Mouse (Mus musculus) stomach, postnatal 0 days (tissue): ENCODE data around the gene Stpg4. TPM values are rescaled to one million over a fixed set of nuclear protein-coding genes. Genes with fewer than 3 reads are reported as not detected.

Experiments
- ATAC-seq: fragments of 200-750 bp; cut with Nextera tagmentation; 2 replicates; pipeline ENCODE4 v1.8.0; 2017; ENCODE audit not compliant: low FRiP score, low TSS enrichment
- DNase-seq: peaks from one replicate; pipeline ENCODE4 v3.0.0-alpha.2; 2016; ENCODE audit warnings: low spot score
- H3K27ac ChIP-seq: fragments of 300-500 bp; sonication (generic); replicated peaks from 2 replicates; pipeline ENCODE4 v1.5.1; 2014; ENCODE audit warnings: mild to moderate bottlenecking, control low read depth
- H3K27me3 ChIP-seq: fragments of 300-500 bp; sonication (generic); 2 replicates; pipeline ENCODE4 v1.6.1; 2014; ENCODE audit warnings: low read length; ENCODE audit not compliant: control insufficient read depth, insufficient read depth
- H3K36me3 ChIP-seq: fragments of 300-500 bp; sonication (generic); 2 replicates; pipeline ENCODE4 v1.6.1; 2014; ENCODE audit warnings: low read length, mixed read lengths; ENCODE audit not compliant: control insufficient read depth, insufficient read depth
- H3K4me1 ChIP-seq: fragments of 300-500 bp; sonication (generic); replicated peaks from 2 replicates; pipeline ENCODE4 v1.6.1; 2014; ENCODE audit warnings: antibody characterized with exemption; ENCODE audit not compliant: control insufficient read depth, insufficient read depth
- H3K4me2 ChIP-seq: fragments of 300-500 bp; sonication (generic); replicated peaks from 2 replicates; pipeline ENCODE4 v1.6.1; 2014; ENCODE audit warnings: low read depth, mild to moderate bottlenecking, control low read depth, moderate library complexity
- H3K4me3 ChIP-seq: fragments of 300-500 bp; sonication (generic); 2 replicates; pipeline ENCODE4 v1.5.1; 2014; ENCODE audit warnings: low read depth, low read length, control low read depth
- H3K9ac ChIP-seq: fragments of 300-500 bp; sonication (generic); 2 replicates; pipeline ENCODE4 v1.6.1; 2014; ENCODE audit warnings: mild to moderate bottlenecking, low read length, control low read depth, mixed read lengths
- H3K9me3 ChIP-seq: fragments of 300-500 bp; sonication (generic); 2 replicates; pipeline ENCODE4 v1.6.1; 2016; ENCODE audit warnings: low read length; ENCODE audit not compliant: control insufficient read depth
- CTCF ChIP-seq: IDR thresholded peaks from 2 replicates; pipeline ENCODE4 v1.5.1; 2016; ENCODE audit warnings: antibody characterized with exemption, low read depth, mild to moderate bottlenecking, moderate library complexity
- EP300 ChIP-seq: optimal IDR thresholded peaks from 2 replicates; pipeline ENCODE3; 2016; ENCODE audit warnings: antibody characterized with exemption
- WGBS: fragments of 180-500 bp; shearing (Covaris S2); extraction: QIAGEN DNeasy Blood & Tissue Kit; methylation state at CpG from one replicate; pipeline ENCODE4 v1.1.7; 2014; 5-methylcytosine and 5-hydroxymethylcytosine counted together
- polyA plus RNA-seq: library from polyadenylated mRNA; unstranded; fragments of >200 nt; fragmentation: Nextera tagmentation; extraction: Ambion mirVana; gene quantifications from 2 replicates; pipeline ENCODE4 v1.2.1, GENCODE M21; 2015

Gene Stpg4
- polyA plus RNA-seq, 1 experiment from 2014 or later: not detected

DNA sequence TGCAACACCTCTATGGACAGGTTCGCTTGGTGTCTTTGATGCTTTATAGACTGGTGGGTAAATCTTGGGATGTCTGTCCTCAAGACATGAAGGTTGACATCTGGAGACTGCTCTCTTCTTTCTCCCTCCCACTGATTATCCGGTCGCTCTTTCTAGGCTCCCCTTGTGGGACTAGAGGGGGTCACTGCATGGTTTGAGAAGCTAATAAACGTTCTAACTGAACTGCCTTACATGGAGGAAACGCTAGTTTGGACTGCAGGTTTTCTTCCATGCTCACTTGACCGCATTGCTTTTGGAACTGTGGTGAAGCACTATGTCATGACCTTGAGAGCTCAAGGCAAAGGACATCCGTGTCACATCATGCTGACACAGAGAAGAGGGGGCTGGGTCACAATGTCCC is 25.8 kb upstream of the Stpg4 start:
- Histone ChIP-seq H3K9ac (no peak overlapping the region), H3K4me2 (no peak overlapping the region), H3K4me1 (no peaks in the 10 kb centered on the region), H3K4me3 (no peak overlapping the region), H3K27me3 (no peaks in the 10 kb centered on the region), H3K9me3 (no peaks in the 10 kb centered on the region), H3K36me3 (no peaks in the 10 kb centered on the region), H3K27ac (no peak overlapping the region)
- WGBS: 88% methylated on average over 7 of the region's 7 CpGs
- DNase-seq (no peak), ATAC-seq (no peak)
- TF ChIP-seq EP300 (no peak), CTCF (no peak)

DNA sequence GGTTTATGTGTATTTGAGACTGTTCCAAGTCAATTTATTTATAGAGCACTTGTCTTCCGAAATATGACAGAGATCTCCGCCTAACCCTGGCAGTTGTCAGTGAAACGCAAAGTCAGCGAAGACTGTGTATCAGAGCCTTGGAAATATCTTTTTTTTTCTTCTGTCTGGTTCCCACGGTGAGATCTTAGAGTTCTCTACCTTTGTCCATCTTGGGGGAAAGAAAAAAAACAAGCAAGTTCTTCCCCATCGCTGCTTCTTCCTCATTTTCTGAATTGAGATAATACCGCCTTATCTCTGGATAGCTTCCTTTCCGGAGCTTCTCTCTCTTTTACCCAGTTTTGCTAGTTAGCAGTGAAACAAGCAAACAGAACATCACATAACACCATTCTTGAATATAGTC is 21.3 kb upstream of the Stpg4 start:
- Histone ChIP-seq H3K36me3 (no peaks in the 10 kb centered on the region), H3K27ac (no peak overlapping the region), H3K27me3 (no peaks in the 10 kb centered on the region), H3K4me3 (no peak overlapping the region), H3K9me3 (no peaks in the 10 kb centered on the region), H3K4me1 (no peaks in the 10 kb centered on the region; the same call in 1 of the 2 replicates), H3K9ac (no peak overlapping the region), H3K4me2 (no peak overlapping the region)
- TF ChIP-seq EP300 (no peak), CTCF (no peak)
- ATAC-seq (no peak), DNase-seq (no peak)
- 79% methylated on average over 8 of the region's 8 CpGs for whole genome bisulfite sequencing

DNA sequence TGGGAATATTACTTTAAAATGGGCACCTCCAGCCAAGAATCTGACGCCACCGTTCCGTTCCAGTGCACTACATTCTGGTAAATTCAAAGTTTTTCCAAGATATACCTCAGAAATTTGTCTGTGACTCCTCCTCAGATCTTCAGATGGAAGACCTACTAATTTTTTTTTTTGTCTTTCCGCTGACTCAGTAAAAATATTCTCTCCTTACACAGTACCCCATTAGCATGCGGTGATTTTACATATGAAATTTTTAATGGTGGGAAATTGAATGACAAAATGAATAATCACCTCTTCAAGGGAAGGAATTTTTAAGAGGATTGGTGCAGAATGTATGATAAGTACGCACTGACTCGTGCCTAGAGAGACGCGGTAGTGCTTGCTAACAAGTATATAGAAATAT is 20.8 kb upstream of the Stpg4 start:
- ATAC-seq (no peak), DNase-seq (no peak)
- 0 out of 2 replicates have a peak, but pooled peaks cover 2% of the 10 kb centered on the region for H3K36me3 ChIP-seq
- H3K4me2 ChIP-seq: no peak overlapping the region
- TF ChIP-seq CTCF: no peak
- no peak overlapping the region for H3K4me3 ChIP-seq
- H3K9ac ChIP-seq: no peak overlapping the region
- no peaks in the 10 kb centered on the region for H3K9me3 ChIP-seq
- H3K4me1 ChIP-seq: no peaks in the 10 kb centered on the region; the same call in 1 of the 2 replicates
- H3K27ac ChIP-seq: no peak overlapping the region
- H3K27me3 ChIP-seq: no peaks in the 10 kb centered on the region
- WGBS: 88% methylated on average over 9 of the region's 9 CpGs

DNA sequence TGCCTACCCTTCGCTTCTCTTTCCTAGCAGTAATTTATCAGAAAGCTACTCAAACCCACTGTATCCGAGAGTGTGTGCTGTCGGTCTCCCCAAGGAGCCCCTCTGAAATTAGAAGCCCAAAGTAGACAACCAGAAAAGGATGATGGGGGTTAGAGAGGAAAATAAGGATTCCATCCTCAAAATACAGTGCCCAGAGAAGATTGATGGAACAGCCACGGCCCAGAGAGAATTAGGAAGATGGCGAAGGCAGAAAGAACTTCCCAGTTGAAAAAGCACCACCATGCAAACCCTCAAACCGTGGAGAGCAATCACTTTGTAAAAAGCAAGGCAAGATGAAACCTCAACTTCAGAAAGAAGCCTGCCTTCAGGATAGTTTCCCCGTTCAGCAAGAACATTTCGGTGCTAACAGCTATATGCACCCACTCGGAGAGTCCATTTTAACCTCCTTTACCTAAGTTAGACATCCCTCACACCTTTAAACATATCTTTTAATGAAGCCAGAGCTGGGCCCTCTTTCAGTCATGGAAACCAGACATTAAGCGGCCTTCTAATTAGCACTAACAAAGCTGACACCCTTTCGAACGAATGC is 20.2 kb upstream of the Stpg4 start:
- peak overlapping the region; percentile 78 for H3K4me2 ChIP-seq
- TF ChIP-seq EP300 (no peak), CTCF (no peak)
- H3K9ac ChIP-seq: peak overlapping the region; percentile 74
- DNase-seq (no peak), ATAC-seq (no peak)
- peak overlapping the region; percentile 97 for H3K4me3 ChIP-seq
- 61% methylated on average over 12 of the region's 12 CpGs for WGBS
- no peaks in the 10 kb centered on the region; the same call in 1 of the 2 replicates for H3K4me1 ChIP-seq
- peak overlapping the region; percentile 96; the same call in 1 of the 2 replicates for H3K27ac ChIP-seq
- 0 out of 2 replicates have a peak, but pooled peaks cover 2% of the 10 kb centered on the region for H3K36me3 ChIP-seq
- H3K9me3 ChIP-seq: no peaks in the 10 kb centered on the region
- H3K27me3 ChIP-seq: no peaks in the 10 kb centered on the region

DNA sequence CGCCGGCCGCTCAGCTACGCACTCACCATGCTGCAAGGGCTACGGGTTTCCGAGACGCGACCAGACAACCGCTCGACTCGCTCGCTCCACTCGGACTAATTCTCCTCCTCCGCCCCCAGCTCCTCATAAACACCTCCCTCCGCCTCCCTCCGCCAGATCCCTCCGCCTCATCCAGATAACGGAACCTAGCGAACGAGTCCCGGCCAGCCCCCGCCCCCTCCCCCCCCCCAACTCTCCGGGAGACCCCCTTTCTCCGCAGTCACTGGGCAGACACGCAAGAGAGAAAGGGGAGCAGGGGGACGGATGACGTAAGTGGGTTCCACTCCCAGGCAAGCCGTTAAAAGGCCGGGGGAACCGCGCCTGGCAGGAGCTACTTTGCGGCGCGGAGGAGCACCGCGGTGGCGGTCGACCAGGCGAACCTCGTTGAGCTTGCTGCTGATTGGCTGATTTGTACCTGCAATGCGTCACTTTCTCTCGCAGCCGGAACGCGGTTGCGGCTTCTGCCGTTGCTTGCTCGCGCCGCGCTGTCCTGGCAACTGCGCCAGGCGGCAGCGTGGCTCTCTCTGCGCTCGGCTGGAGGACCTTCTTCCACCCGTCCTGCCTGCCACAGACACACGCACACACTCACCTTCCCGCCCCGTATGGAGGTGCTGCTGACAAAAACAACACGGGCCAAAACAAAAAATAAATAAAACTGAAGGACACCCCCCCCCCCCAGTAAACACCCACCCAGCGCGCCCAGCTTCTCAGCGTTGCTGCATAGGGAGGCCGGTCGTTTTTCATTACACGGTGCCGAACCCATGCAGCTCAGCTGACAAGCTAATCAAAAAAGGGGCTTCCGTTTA is 19.4 kb upstream of the Stpg4 start, which contains the start of gene Calm2:
TSS of gene Calm2 (minus strand) at position 169 of the 845 bp plus-strand sequence.
- peak within 1 kb of the TSS; percentile 96 for H3K9ac ChIP-seq
- peak within 1 kb of the TSS; percentile 96 for H3K27ac ChIP-seq
- WGBS: under 1% methylated on average over 66 of the region's 69 CpGs
- peak; percentile 62 for TF ChIP-seq CTCF
- no peak for TF ChIP-seq EP300
- peak within 1 kb of the TSS; percentile 97 for H3K4me3 ChIP-seq
- H3K27me3 ChIP-seq: no peaks in the 10 kb centered on the region
- H3K4me1 ChIP-seq: no peaks in the 10 kb centered on the region; the same call in 1 of the 2 replicates
- H3K9me3 ChIP-seq: no peaks in the 10 kb centered on the region
- 0 out of 2 replicates have a peak, but pooled peaks cover 2% of the 10 kb centered on the region for H3K36me3 ChIP-seq
- peak within 1 kb of the TSS; percentile 78 for H3K4me2 ChIP-seq
- peak; percentile 92 for ATAC-seq
- DNase-seq: peak; percentile 97
